Comparison of ENCODE assay signal across 31 mouse cellular contexts in the genomic region with DNA sequence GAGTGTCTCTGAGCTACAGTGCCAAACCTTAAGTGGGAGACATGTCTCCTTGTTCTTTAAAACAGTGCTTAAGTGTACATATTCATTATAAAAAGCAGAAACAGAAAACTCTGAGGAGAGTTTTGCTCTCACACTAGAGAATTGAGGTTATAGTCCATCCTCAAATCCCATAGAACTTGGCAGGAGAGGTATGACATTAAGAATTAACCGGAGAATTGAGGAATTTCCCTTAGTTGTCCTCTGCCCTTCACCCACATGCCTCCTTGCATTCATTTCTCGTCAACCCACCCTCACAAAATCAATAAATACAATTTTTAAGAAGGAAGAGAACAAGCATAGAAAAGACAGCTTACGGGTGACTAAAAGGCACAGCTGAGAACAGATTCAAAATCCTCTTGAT. TPM values are rescaled to one million over a fixed set of nuclear protein-coding genes. Genes with fewer than 3 reads are reported as not detected.
"Had no signal": no experiment of that assay in that cellular context is flagged by ENCODE, and none has a peak within 500 bp of the region (broad histone marks: within the 10 kb centered on the region; RNA-seq: fewer than 3 reads in every experiment).

No protein-coding gene starts in this region.

- H3K4me1 ChIP-seq: limb, embryonic 10.5 days; limb, embryonic 12.5 days; limb, embryonic 13.5 days; limb, embryonic 15.5 days; liver, embryonic 12.5 days; liver, embryonic 13.5 days; liver, embryonic 15.5 days; lung, embryonic 15.5 days; megakaryocyte, embryonic 14.5 days; neural tube, embryonic 12.5 days had no signal

- H3K4me3 ChIP-seq: limb, embryonic 10.5 days; limb, embryonic 12.5 days; limb, embryonic 13.5 days; limb, embryonic 15.5 days; liver, embryonic 12.5 days; liver, embryonic 13.5 days; liver, embryonic 15.5 days; lung, embryonic 15.5 days; megakaryocyte, embryonic 14.5 days; midbrain, embryonic 12.5 days; midbrain, embryonic 13.5 days; midbrain, embryonic 15.5 days; myocyte; neural tube, embryonic 12.5 days; neural tube, embryonic 13.5 days had no signal

- ATAC-seq: liver, embryonic 12.5 days; liver, postnatal 0 days; lung, postnatal 0 days; midbrain, embryonic 13.5 days; midbrain, embryonic 15.5 days; midbrain, embryonic 16.5 days had no signal

- DNase-seq: left cerebral cortex, postnatal 4 days; liver; liver, embryonic 13.5 days; liver, postnatal 0 days; lung, adult 18-20 months; lung, adult 2 months; lung, embryonic 14.5 days; lung, postnatal 10 days; lung, postnatal 14 days; lung, postnatal 36 days; lung, postnatal 4 days; midbrain, embryonic 14.5 days had no signal

- H3K27me3 ChIP-seq: limb, embryonic 12.5 days; limb, embryonic 13.5 days; limb, embryonic 15.5 days; liver, embryonic 13.5 days; liver, embryonic 15.5 days; lung, embryonic 15.5 days; midbrain, embryonic 12.5 days; midbrain, embryonic 15.5 days; neural tube, embryonic 12.5 days; neural tube, embryonic 13.5 days had no signal

- H3K36me3 ChIP-seq: liver, embryonic 13.5 days; liver, embryonic 15.5 days; midbrain, embryonic 15.5 days had no signal

- H3K27ac ChIP-seq: limb, embryonic 10.5 days; limb, embryonic 12.5 days; limb, embryonic 13.5 days; limb, embryonic 15.5 days; liver, embryonic 12.5 days; liver, embryonic 13.5 days; liver, embryonic 14.5 days; liver, embryonic 15.5 days; lung, embryonic 15.5 days; macrophage; midbrain, embryonic 12.5 days; midbrain, embryonic 13.5 days; midbrain, embryonic 15.5 days; neural tube, embryonic 12.5 days; neural tube, embryonic 13.5 days had no signal

- H3K4me2 ChIP-seq: limb, embryonic 12.5 days; limb, embryonic 13.5 days; limb, embryonic 15.5 days; liver, embryonic 11.5 days; liver, embryonic 12.5 days; liver, embryonic 13.5 days; liver, embryonic 15.5 days; lung, embryonic 14.5 days; lung, embryonic 15.5 days; midbrain, embryonic 12.5 days; midbrain, embryonic 13.5 days; midbrain, embryonic 15.5 days; neural tube, embryonic 12.5 days; neural tube, embryonic 13.5 days had no signal

- H3K9ac ChIP-seq: limb, embryonic 12.5 days; limb, embryonic 13.5 days; limb, embryonic 15.5 days; liver, embryonic 12.5 days; liver, embryonic 13.5 days; liver, embryonic 14.5 days; liver, embryonic 15.5 days; liver, postnatal 0 days; lung, embryonic 14.5 days; lung, embryonic 15.5 days; midbrain, embryonic 12.5 days; midbrain, embryonic 13.5 days; midbrain, embryonic 15.5 days; neural tube, embryonic 12.5 days; neural tube, embryonic 13.5 days had no signal

RNA-seq across cellular contexts. Expression of a gene that starts 6.2 kb away (rescaled TPM):
- polyA plus RNA-seq: myocyte had no signal
